ENCODE assay signal across 19 mouse cellular contexts in the genomic region with DNA sequence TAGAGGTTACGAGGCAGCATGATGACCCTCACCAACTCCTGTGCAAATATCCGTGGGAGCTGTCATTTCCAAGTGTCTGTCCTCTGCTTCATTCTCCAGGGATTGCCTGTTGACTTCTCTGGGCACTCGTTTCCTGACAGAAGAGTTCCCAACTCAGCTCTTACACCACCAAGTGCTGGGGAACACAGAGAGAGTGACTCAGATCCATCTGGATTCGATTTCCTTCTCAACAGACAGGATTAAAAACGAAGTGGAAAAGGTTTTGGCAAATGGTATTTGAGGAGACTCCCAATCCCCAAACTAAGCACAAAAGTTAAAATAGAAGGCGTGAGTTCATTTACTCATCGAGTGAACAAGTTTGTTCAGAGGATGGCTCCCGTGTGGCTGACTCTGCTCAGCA.
DNase-seq lines count a peak whose midpoint lies in the region; ATAC-seq and TF ChIP-seq lines count a peak whose summit lies in the region.
"Had no signal": no experiment of that assay in that cellular context is flagged by ENCODE, and none has a peak within 500 bp of the region (broad histone marks: within the 10 kb centered on the region; RNA-seq: fewer than 3 reads in every experiment).

No protein-coding gene starts in this region.

- intact Hi-C loops in gastrocnemius, adult 2 months (cut with DNase I), result no loop called here
- intact Hi-C loops in gastrocnemius, postnatal 36 days (cut with DNase I), result no loop called here

- peak; percentile 21 for DNase-seq in gastrocnemius, adult 2 months
- DNase-seq in gastrocnemius, postnatal 36 days, result no peak
- peak; percentile 0 for DNase-seq in right cerebral cortex, adult 18-20 months
- DNase-seq in right cerebral cortex, postnatal 14 days, result no peak
- DNase-seq in thymus, postnatal 4 days, result no peak
- DNase-seq in layer of hippocampus, adult 9-11 months, result no peak
- DNase-seq: cerebellum, postnatal 14 days; liver; lung, adult 18-20 months; lung, postnatal 4 days; right cerebral cortex, postnatal 25 days; thymus, adult 2 months had no signal

- no peak for TF ChIP-seq POLR2A in embryonic fibroblast, embryonic 13.5 days (IDR thresholded peaks at IDR 0.05; ENCODE audit: low read depth, low read length)

- no peaks in the 10 kb centered on the region; the same call in 1 of the 2 replicates for H3K4me1 ChIP-seq in embryonic fibroblast, embryonic 13.5 days (ENCODE audit: control insufficient read depth, insufficient read depth, low read length)

- no peak overlapping the region for H3K4me3 ChIP-seq in gastrocnemius, adult 2 months
- no peak overlapping the region for H3K4me3 ChIP-seq in embryonic fibroblast, embryonic 13.5 days (ENCODE audit: insufficient read depth, low read length)
- H3K4me3 ChIP-seq: embryonic facial prominence, embryonic 15.5 days; heart, embryonic 13.5 days; hindbrain, embryonic 12.5 days; left cerebral cortex, adult 2 months; midbrain, embryonic 12.5 days had no signal

- no peak for TF ChIP-seq CTCF in gastrocnemius, adult 2 months (IDR thresholded peaks at IDR 0.05)
- no peak for TF ChIP-seq CTCF in embryonic fibroblast, embryonic 13.5 days (IDR thresholded peaks at IDR 0.05; ENCODE audit: borderline replicate concordance, insufficient read depth, low read length)

- peak overlapping the region; percentile 8; the same call in 1 of the 2 replicates for H3K27ac ChIP-seq in gastrocnemius, adult 2 months
- peak overlapping the region; percentile 99 for H3K27ac ChIP-seq in embryonic fibroblast, embryonic 13.5 days (ENCODE audit: insufficient read depth, low read length)
- H3K27ac ChIP-seq: embryonic facial prominence, embryonic 15.5 days; heart, embryonic 13.5 days; hindbrain, embryonic 12.5 days; left cerebral cortex, adult 2 months; midbrain, embryonic 12.5 days had no signal

- no peak for ATAC-seq in monocyte, adult 5-6 weeks (replicated peaks; ENCODE audit: insufficient number of reproducible peaks, low FRiP score, low TSS enrichment, poor library complexity, severe bottlenecking)

Comparison
In these comparisons a context has a peak if more than half of its experiments do, and no peak if none do; other contexts are left out.
1. DNase-seq: peak in gastrocnemius, adult 2 months (single experiment) and right cerebral cortex, adult 18-20 months (single experiment); none in gastrocnemius, postnatal 36 days (0 of 2), right cerebral cortex, postnatal 14 days (single experiment), thymus, postnatal 4 days (single experiment) and layer of hippocampus, adult 9-11 months (single experiment).